Comparison of ENCODE assay signal across 8 mouse cellular contexts in the genomic region with DNA sequence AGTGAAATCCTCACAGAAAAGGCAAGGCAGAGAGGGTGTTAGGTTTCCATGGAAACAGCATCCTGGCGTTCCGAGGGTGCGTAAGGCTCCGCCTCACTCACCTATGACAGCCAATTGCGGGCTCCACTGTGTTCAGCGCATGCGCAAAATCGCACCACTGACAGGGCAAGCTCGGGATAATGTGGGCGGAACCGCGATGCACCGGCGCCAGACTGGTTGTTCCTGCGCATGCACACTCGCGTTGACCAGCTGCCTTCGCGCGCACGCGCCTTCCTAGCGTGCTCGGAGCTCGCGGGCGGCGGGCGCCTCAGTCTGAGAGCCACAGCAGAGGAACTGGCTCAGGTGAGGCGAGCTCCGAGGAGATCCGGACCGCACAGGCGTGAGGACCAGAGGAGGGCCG. TPM values are rescaled to one million over a fixed set of nuclear protein-coding genes. Genes with fewer than 3 reads are reported as not detected.
DNase-seq lines count a peak whose midpoint lies in the region; ATAC-seq lines count a peak whose summit lies in the region.

A gene (plus strand): TSS at position 200 of the 400 bp plus-strand sequence.

- H3K27me3 ChIP-seq in intestine, embryonic 14.5 days (replicated peaks; ENCODE audit: control insufficient read depth, insufficient read depth, low read length): no peaks in the 10 kb centered on the region

- no peak within 1 kb of the TSS for H3K27ac ChIP-seq in intestine, embryonic 14.5 days (ENCODE audit: low read depth)

- DNase-seq in adrenal gland, adult 18-20 months (ENCODE audit: low spot score in 2 of 2): peak; percentile 91 to 93
- DNase-seq in embryo, embryonic 11 days: peak; percentile 100
- DNase-seq in gastrocnemius, postnatal 25 days: peak; percentile 96
- peak; percentile 94 for DNase-seq in intestine, embryonic 14.5 days (ENCODE audit: low spot score)
- DNase-seq in left cerebral cortex, postnatal 14 days (ENCODE audit: low spot score in 2 of 2): peak; percentile 98 to 99
- peak; percentile 100 for DNase-seq in mesoderm, embryonic 11.5 days (ENCODE audit: low read depth, low spot score)
- peak; percentile 97 to 98 for DNase-seq in right cerebral cortex, postnatal 36 days (ENCODE audit: low spot score in 2 of 2)
- DNase-seq in yolk sac, embryonic 10.5 days (ENCODE audit: low spot score): peak; percentile 99

- no peaks in the 10 kb centered on the region for H3K9me3 ChIP-seq in intestine, embryonic 14.5 days (ENCODE audit: control insufficient read depth, low read length)

- H3K4me2 ChIP-seq in intestine, embryonic 14.5 days (ENCODE audit: low read length): peak within 1 kb of the TSS; percentile 92

- intact Hi-C loops in left cerebral cortex, postnatal 14 days (cut with DNase I): no loop called here

- peaks cover 22% of the 10 kb centered on the region for H3K36me3 ChIP-seq in intestine, embryonic 14.5 days (ENCODE audit: control insufficient read depth, insufficient read depth, low read length)

- H3K4me1 ChIP-seq in intestine, embryonic 14.5 days (replicated peaks; ENCODE audit: control insufficient read depth, insufficient read depth, low read length): peaks cover 9% of the 10 kb centered on the region

- WGBS in intestine, embryonic 14.5 days: under 1% methylated on average over 35 of the region's 35 CpGs

- H3K4me3 ChIP-seq in intestine, embryonic 14.5 days (ENCODE audit: low read depth, low read length): peak within 1 kb of the TSS; percentile 79

- H3K9ac ChIP-seq in intestine, embryonic 14.5 days (ENCODE audit: low read length): peak within 1 kb of the TSS; percentile 85

- peak; percentile 96 for ATAC-seq in intestine, embryonic 14.5 days (replicated peaks; ENCODE audit: low FRiP score, low TSS enrichment, low read depth)

RNA-seq across cellular contexts. Expression of the gene that starts here (rescaled TPM):
- 10 to 100 TPM; 34.0 to 64.4 TPM for total RNA-seq in adrenal gland, adult 18-20 months (2021)
- total RNA-seq in gastrocnemius, postnatal 25 days (2021): 10 to 100 TPM; 18.5 to 22.9 TPM
- polyA plus RNA-seq in intestine, embryonic 14.5 days (2014; fragmentation: Nextera tagmentation; extraction: Ambion mirVana): 53.2 and 54.1 TPM in 2 replicates
- 10 to 100 TPM; 51.1 to 51.2 TPM for total RNA-seq in left cerebral cortex, postnatal 14 days (2021)
